Mouse (Mus musculus): ENCODE results near the gene Cd38.

- no peak for TF ChIP-seq CTCF (IDR thresholded peaks at IDR 0.05; ENCODE audit: low read depth, low read length)
- TF ChIP-seq EP300 (IDR thresholded peaks at IDR 0.05; ENCODE audit: insufficient read depth, low read depth, low read length), result no peak
- TF ChIP-seq POLR2A (IDR thresholded peaks at IDR 0.05; ENCODE audit: insufficient read depth, low read length), result no peak
These were observed 16.9 kb downstream of the Cd38 start for GRCm38 (mm10) chr5:43885060-43885820.
